Mouse (Mus musculus) lung, adult 2 months (tissue): Measurements from ENCODE around the gene Slc51a.

Source experiments
- CTCF ChIP-seq: fragments of 200-500 bp; IDR thresholded peaks from 2 replicates; pipeline ENCODE4 v1.5.1; 2011; ENCODE audit warnings: mild to moderate bottlenecking, low read length, control low read depth; ENCODE audit not compliant: insufficient read depth
- POLR2A ChIP-seq: fragments of 200-500 bp; IDR thresholded peaks from 2 replicates; pipeline ENCODE4 v1.6.1; 2011; ENCODE audit warnings: low read depth, mild to moderate bottlenecking, control low read depth, low read length, borderline replicate concordance; ENCODE audit errors: extremely low read depth

DNA sequence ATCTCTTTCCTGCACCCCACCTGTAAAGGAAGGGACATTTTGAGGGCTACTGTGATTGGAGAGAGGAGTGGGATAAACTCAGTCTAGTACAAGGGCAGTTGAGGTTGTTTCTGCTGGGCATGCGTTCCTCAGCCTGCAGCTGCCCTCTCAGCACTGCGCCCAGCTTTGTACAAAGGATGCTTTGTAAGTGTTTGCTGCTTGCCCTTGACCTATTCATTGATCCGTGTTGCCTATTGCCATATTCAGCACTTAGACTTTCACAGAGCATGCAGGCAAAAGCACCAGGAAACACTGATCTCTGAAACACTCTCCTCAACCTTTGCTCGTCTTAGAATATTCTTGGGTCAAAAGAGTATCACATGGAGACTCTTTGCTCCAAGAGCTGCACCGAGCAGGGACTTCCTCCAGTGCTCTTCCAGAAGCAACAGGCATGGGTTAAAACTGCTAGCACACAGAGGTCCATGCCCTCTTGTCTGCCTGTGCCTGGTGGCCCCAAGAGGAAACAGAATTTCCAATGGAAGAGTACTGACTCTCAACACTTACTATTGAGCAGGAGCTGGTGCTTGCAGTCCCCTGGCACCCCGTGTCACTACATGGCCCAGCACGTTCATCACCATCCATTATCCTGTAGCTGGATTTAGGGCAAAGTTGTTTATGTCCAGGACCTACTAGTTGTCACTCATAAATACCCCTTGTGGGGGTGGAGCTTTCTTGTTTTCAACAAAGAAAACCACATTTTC is 15.2 kb downstream of the Slc51a start:
- TF ChIP-seq CTCF (no peak), POLR2A (no peak)
